Mouse (Mus musculus): ENCODE data around the gene Muc1. TPM values are rescaled to one million over a fixed set of nuclear protein-coding genes. Genes with fewer than 3 reads are reported as not detected.

Gene Muc1
- total RNA-seq, 2 experiments from 2014 or later: 0.16 to 0.63 TPM

DNA sequence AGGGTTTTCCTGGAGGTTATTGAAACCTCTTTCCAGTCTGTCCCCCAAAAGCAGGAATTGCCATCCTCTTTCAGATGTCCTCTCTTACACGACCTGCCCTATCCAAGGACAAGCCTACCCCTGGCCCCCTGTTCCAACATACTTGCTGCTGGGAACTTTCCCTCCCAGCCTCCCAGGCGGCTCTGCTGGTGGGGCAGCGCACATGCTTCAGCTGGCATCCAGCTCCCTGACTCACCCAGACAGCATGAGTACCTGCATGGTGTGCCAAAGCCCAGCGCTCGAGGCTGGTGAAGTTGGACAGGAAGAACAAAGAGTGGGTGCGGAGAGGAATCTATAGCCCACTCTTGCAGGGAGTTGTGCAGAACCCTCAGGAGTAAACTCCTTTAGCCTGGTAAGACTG, 42.0 kb downstream of the Muc1 start:
- DNase-seq: peak; percentile 41

DNA sequence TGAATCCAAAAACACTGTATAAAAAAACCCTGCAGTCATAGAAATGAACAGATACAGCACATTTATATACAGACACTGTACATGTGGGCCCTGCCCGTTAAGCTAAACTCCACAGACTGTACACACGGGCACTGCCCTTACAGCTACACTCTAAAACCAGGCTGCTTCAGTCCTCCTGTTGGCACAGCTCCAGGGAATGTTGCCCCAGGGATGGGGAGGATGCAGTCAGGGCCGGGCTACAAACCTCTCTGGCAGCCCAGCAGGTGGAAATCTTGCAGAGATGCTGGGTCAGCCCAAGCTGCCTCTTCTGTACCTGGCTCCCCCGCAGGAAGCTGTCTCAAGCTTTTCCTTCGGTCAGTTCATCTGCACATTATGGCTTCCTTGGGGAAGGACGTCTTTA, 42.9 kb downstream of the Muc1 start:
- peak; percentile 29 for DNase-seq

DNA sequence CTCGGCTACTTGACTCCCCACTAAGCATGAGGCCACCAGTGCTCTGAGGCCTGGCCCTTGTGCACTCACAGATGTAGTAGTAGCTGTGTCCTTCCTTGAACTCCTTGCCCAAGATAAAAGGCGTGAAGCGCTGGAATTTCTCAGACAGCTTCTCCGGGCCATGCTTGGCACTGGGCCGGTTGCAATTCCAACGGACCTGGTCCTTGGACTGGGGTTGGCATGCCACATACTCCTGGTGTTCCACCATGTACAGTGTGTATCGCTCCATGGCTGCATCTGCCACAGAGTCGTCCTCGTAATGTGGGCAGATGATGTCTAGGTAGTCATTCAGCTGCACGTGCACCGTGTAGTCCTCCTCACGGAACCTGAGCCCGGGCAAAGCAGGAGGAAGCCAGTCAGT, 47.2 kb downstream of the Muc1 start:
- no peak for DNase-seq

DNA sequence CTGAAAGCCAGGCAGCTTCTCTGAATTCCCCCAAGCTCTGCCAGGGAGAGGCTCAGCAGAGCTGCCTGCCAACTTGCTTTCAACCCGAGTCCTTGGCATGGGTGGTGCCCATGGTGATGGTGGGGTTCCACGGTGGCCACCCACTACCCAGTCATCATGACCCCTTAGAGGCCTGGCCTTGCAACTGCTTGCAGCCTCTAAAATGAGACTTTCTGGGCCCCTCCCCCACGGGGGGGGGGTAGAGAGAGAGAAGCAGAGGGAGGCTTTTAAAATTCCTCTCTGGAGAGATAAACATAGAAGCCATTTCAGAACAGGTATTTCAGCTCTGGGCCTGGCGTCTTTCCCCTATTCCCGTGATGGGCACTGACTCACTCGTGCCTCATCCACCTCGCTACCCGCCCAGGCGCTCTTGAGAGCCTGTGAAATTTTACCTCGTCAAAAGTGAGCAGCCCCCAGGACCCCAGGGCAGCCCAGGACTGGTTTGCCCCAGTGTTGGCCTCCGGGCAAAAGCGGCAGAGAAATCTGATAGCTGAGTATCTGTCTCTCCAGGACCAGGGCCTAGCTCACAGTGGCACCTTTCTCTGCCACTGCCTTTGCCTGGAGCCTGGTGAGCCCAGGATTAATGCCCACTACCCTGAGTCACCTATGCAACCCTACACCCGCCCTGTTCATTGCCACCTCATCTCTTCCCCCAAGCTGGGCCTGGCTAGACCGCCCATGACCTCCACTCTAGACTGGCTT, 48.6 kb downstream of the Muc1 start:
- DNase-seq: no peak

DNA sequence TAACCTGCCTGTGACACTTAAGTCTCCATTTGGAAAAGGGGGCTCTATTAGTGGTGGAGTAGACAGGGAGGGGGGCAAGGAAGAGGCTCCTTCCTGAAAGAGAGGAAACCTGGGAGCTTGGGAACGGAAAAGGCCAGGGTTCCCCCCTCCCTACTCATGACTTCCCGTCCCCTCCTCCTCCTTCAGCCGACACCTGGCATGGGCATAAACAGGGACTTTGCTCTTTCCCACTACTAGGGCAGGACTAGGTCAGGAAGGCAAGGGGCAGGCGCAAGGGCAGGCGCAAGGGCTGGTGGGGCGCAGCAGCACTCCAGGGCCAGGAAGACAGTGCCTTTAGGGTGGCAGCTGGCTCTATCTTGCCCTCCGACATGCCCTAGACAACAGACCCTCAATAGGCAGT, 49.2 kb downstream of the Muc1 start:
- DNase-seq: no peak

DNA sequence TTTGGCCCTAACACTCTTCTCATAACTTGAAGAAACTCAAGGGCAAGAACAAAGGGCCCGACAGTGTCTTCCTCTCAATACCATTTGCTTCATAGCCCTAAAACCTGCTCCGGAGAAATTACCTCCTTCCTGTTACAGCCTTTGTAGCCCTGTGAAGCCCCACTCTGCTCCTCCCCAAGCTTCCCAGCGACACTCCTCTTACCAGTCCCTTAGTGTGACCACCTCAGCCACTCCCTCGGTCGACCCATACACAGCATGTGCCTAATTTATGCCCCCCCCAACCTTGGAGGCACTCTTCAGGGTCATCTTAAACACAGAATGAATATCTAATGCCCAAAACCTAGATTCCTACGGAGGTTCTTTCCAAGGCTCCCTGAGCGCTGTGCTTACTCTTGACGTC, 49.8 kb downstream of the Muc1 start:
- no peak for DNase-seq

DNA sequence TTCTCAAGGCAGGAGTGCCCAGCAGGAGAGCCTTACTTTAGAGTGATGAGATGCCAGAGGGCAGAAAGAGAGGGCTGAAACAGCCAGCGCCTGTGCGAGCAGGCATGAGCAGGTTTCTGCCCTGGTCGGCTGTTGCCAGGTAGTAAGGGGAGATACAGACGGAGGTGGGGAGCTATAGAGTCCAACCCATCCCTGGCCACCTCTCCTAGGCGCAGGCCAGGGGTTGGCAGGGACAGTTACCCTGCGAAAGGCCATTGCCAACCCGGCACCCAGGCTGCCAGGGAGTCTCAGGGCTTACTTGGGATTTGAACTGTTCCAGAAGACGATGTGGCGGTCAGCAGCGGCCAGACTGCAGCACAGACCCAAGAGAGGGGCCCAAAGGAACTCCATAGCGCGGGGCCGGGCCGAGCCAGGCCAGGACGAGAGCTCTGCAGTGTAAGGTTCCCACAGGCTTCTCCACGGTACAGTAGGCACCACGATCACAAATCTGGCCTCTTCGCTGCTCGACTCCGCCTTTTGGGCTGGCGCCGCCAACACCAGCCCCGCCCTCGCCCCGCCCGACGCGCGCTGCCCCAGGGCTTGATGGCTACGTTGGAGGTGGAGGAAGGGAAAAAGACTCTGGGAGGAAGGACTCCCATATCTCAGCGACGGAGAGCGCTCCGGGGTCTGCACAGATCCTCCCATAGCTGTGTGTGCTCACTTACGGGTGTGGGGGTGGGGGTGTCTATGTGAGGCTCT, 50.5 kb downstream of the Muc1 start:
- DNase-seq: peak; percentile 82

DNA sequence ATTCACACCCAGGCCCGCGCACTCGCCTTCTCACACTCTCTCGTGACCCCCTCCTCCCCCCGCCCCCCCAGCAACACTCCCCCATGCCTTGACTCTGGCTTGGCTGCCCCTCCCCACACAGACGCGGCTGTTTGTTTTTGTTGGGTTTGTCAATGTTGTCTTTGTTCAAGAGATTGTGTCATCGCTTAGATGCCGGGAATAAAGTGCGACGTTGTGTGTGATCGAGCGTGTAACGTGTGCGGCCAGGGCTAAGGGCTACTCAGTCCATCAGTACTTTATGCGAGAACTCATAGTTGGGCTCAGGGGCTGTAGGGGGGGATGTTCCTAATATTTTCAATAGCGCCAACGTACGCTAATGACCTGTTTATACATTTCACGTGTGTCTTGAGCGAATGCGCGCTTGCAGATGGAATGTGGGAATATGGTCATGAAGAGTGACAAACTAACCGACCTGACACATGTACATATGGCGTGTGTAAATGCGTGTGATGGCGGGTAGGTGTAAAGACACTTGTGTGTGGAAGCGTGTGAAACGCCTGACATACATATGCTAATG, 51.3 kb downstream of the Muc1 start:
- DNase-seq: no peak

DNA sequence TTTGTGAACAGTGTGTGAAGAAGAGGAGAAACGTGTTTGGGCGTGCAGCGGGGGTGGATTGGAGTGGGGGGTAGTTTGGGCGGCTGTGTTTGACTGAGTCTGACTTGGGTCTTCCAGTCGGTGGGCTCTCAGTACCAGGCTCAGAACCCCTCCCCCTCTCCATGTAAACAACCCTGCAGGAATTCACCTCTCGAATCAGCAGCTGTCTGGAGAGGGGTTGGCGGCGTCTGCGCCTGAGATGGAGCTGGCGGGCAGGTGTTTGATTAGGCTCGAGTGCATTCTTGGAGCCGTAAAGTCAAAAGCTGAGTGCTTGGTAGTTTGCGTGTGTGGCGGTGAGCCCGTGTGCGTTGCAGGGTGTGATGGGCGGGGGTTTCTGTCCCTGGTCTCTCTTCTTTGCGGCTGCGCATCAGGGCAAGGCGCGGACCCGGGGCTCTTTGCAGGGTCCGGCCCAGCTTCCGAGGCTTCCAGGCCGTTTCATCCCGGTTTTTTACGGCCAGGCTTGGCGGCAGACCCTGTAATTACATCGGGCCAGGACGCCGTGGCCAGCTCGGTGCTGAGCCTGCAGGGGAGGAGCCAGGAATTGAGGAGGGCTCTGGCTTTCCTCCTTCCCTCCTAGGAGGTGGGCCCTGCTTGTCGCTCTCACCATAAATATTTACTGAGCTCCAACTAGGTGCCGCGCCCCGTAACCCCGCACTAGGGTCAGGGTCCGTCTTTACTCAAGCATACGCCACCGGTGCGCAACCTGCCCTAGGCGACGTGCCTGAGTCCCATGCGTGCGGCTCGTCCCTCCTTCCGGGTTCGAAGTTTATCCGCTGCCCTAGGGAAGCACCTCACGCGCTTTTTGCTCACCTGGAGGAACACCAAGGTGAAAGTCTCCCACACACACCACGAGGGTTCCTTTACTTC, 52.0 kb downstream of the Muc1 start, which contains the start of gene Efna1:
Efna1 (minus strand) TSS at position 537 of the 906 bp plus-strand sequence.
- DNase-seq: peak; percentile 46

DNA sequence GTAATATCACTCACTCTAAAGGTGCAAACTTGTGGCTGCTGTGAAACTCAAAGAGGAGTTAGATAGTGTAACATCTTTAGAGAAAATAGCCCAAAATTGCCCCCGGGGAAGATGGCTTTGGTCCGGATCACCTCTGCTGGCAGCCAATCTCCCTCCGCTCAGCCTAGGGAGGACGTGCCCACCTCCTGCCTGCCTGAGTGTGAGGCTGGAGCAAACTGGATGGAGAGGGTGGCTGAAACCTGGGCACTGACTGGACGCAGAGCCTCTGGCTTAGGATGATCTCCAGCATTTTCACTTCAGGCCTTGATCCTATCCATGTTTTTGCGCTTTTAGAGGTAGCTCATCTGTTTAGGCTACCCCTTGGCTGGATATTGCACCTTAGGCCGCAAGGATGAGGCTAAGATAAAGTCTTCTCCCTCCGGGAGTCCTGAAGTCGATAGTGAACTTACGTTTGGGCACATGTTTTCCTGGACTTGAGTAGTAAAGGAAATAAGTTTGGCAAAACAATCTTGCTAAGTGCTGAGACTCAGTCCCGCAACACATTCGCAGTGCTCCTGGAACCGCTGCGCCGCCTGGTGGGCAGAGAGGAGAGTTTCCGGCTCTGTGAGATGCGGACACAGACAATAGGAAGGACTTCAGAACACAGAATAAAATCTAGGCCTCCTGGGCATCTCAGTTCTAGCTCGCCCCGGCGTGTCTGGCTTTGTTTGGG, 52.9 kb downstream of the Muc1 start:
- DNase-seq: peak; percentile 88

DNA sequence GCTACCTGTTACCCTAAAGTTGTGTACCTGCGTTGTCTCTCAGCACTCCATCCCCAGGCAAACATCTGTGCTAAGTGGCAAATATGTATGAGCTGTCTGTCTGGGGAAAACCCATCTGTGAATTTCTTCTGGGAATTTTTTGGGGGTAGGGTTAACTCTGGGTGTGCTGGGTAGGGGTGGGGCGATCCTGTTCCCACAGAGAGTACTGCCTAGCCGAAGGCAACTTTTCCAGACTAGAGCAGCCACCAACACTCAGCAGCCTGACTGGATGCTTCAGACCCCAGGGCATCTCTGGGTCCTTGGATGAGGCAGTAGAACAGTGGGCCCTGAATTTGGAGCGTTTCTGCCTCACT, 53.4 kb downstream of the Muc1 start:
- DNase-seq: no peak

Small RNA genes within 50 kb of the gene (microRNA-seq; reads per million reads assigned to microRNA genes)
- 30.9 to 41.3 reads per million in 2 experiments for gene Mir92b

Other genes starting within 250 kb of the Muc1 start
- gene Rusc1, start 135.7 kb upstream of the Muc1 start, total RNA-seq (2021): 1 to 10 TPM; 9.7 to 9.9 TPM
- not detected for gene Gm43738, start 128.0 kb upstream of the Muc1 start, total RNA-seq (2021)
- gene Fdps, start 127.1 kb upstream of the Muc1 start, total RNA-seq (2021): 10 to 100 TPM; 33.7 to 35.5 TPM
- gene Pklr, start 92.9 kb upstream of the Muc1 start, total RNA-seq (2021): under 1 TPM in 1 of 2 experiments, not detected in 1; 0.41 TPM
- gene Hcn3, start 68.9 kb upstream of the Muc1 start, total RNA-seq (2021): 1 to 10 TPM in 1 of 2 experiments, under 1 TPM in 1; 0.12 to 1.1 TPM
- 10 to 100 TPM; 21.5 to 32.6 TPM for gene Clk2, start 64.3 kb upstream of the Muc1 start, total RNA-seq (2021)
- gene Scamp3, start 51.6 kb upstream of the Muc1 start, total RNA-seq (2021): 10 to 100 TPM; 36.7 to 40.0 TPM
- 10 to 100 TPM; 11.1 to 12.9 TPM for gene Fam189b, start 45.9 kb upstream of the Muc1 start, total RNA-seq (2021)
- gene Gba, start 26.1 kb upstream of the Muc1 start, total RNA-seq (2021): 10 to 100 TPM; 20.6 to 24.5 TPM
- gene Thbs3, start 13.9 kb upstream of the Muc1 start, total RNA-seq (2021): 10 to 100 TPM; 46.2 to 61.5 TPM
- gene Mtx1, start 2.0 kb upstream of the Muc1 start, total RNA-seq (2021): 10 to 100 TPM; 55.2 to 57.3 TPM
- gene Krtcap2, start 16.9 kb downstream of the Muc1 start, total RNA-seq (2021): 10 to 100 TPM; 78.1 to 93.1 TPM
- gene Trim46, start 17.3 kb downstream of the Muc1 start, total RNA-seq (2021): under 1 TPM; 0.70 to 0.86 TPM
- gene Dpm3, start 30.3 kb downstream of the Muc1 start, total RNA-seq (2021): 10 to 100 TPM; 47.4 to 54.9 TPM
- 10 to 100 TPM; 19.0 to 28.7 TPM for gene Slc50a1, start 41.5 kb downstream of the Muc1 start, total RNA-seq (2021)
- 10 to 100 TPM; 21.1 to 26.3 TPM for gene Efna1, start 52.1 kb downstream of the Muc1 start, total RNA-seq (2021)
- not detected for gene Efna3, start 93.9 kb downstream of the Muc1 start, total RNA-seq (2021)
- 1 to 10 TPM in 1 of 2 experiments, under 1 TPM in 1; 0.82 to 1.9 TPM for gene Efna4, start 109.0 kb downstream of the Muc1 start, total RNA-seq (2021)
- gene Adam15, start 120.9 kb downstream of the Muc1 start, total RNA-seq (2021): 10 to 100 TPM; 32.6 to 48.1 TPM
- gene Dcst2, start 132.9 kb downstream of the Muc1 start, total RNA-seq (2021): not detected
- gene Dcst1, start 136.2 kb downstream of the Muc1 start, total RNA-seq (2021): under 1 TPM; 0.12 to 0.14 TPM
- gene Zbtb7b, start 165.7 kb downstream of the Muc1 start, total RNA-seq (2021): 10 to 100 TPM; 19.1 to 21.8 TPM
- gene Lenep, start 173.7 kb downstream of the Muc1 start, total RNA-seq (2021): under 1 TPM; 0.59 to 0.73 TPM
- gene Flad1, start 182.8 kb downstream of the Muc1 start, total RNA-seq (2021): 10 to 100 TPM; 25.8 to 29.5 TPM
- gene Cks1b, start 189.3 kb downstream of the Muc1 start, total RNA-seq (2021): 10 to 100 TPM; 19.7 to 22.3 TPM
- 10 to 100 TPM; 50.0 to 57.8 TPM for gene Shc1, start 189.4 kb downstream of the Muc1 start, total RNA-seq (2021)
- gene Pygo2, start 201.2 kb downstream of the Muc1 start, total RNA-seq (2021): 10 to 100 TPM; 15.9 to 22.2 TPM
- 100 to 1,000 TPM; 155 to 167 TPM for gene Pbxip1, start 207.6 kb downstream of the Muc1 start, total RNA-seq (2021)
- gene Pmvk, start 225.5 kb downstream of the Muc1 start, total RNA-seq (2021): 1 to 10 TPM; 9.8 to 9.9 TPM